Mouse (Mus musculus) layer of hippocampus, adult 18-20 months (tissue): ENCODE results near the gene Slc37a3. TPM values are rescaled to one million over a fixed set of nuclear protein-coding genes. Genes with fewer than 3 reads are reported as not detected.
"Not testable (repeated sequence)": the region's sequence is repeated elsewhere in the genome, so short reads cannot be mapped to it uniquely, and the experiment has no call there.

ENCODE experiments used
- DNase-seq, 2 experiments: peaks; one replicate each; pipeline ENCODE4 v3.0.0; 2022; ENCODE audit warnings: low spot score in 2 of 2
- total RNA-seq, 2 experiments: library from RNA; stranded (reverse); gene quantifications; 2 replicates each; pipeline ENCODE4 v1.2.3; 2021

The Slc37a3 gene
- total RNA-seq, 2 experiments from 2014 or later = 66.2 to 75.6 TPM

- no peak for DNase-seq
These were observed 1.7 kb upstream of the Slc37a3 start for GRCm38 (mm10) chr6:39379224-39379623.

GRCm38 (mm10) chr6:39378161-39378835, 823 bp upstream of the Slc37a3 start:
- not testable (repeated sequence) for DNase-seq

- DNase-seq = no peak
These were observed 700 bp downstream of the Slc37a3 start for GRCm38 (mm10) chr6:39376775-39377174.

GRCm38 (mm10) chr6:39373301-39373955, 4.0 kb downstream of the Slc37a3 start:
- DNase-seq = no peak

GRCm38 (mm10) chr6:39372727-39373126, 4.7 kb downstream of the Slc37a3 start:
- DNase-seq = no peak

- DNase-seq = no peak
These were observed 5.4 kb downstream of the Slc37a3 start for GRCm38 (mm10) chr6:39372042-39372441.

- no peak for DNase-seq
These were observed 7.8 kb downstream of the Slc37a3 start for GRCm38 (mm10) chr6:39369631-39370030.

- DNase-seq = no peak
These were observed 14.8 kb downstream of the Slc37a3 start for GRCm38 (mm10) chr6:39362684-39363083.

- DNase-seq = not testable (repeated sequence)
These were observed 18.3 kb downstream of the Slc37a3 start for GRCm38 (mm10) chr6:39359207-39359606.

GRCm38 (mm10) chr6:39348946-39349345, 28.5 kb downstream of the Slc37a3 start:
- DNase-seq = no peak

- DNase-seq = no peak
These were observed 29.3 kb downstream of the Slc37a3 start for GRCm38 (mm10) chr6:39347880-39348814.

GRCm38 (mm10) chr6:39346991-39347501, 30.4 kb downstream of the Slc37a3 start:
- no peak for DNase-seq

GRCm38 (mm10) chr6:39345430-39345829, 32.0 kb downstream of the Slc37a3 start:
- no peak for DNase-seq

GRCm38 (mm10) chr6:39344020-39344419, 33.5 kb downstream of the Slc37a3 start:
- DNase-seq = peak; percentile 72 to 86

GRCm38 (mm10) chr6:39341798-39342197, 35.7 kb downstream of the Slc37a3 start:
- no peak for DNase-seq

- no peak for DNase-seq
These were observed 39.1 kb downstream of the Slc37a3 start for GRCm38 (mm10) chr6:39338359-39338758.

- DNase-seq = no peak
These were observed 42.6 kb downstream of the Slc37a3 start for GRCm38 (mm10) chr6:39334873-39335272.

GRCm38 (mm10) chr6:39334224-39334623, 43.3 kb downstream of the Slc37a3 start:
- DNase-seq = peak in 1 of 2 experiments; percentile 58

- no peak for DNase-seq
These were observed 45.3 kb downstream of the Slc37a3 start for GRCm38 (mm10) chr6:39331998-39332700.

GRCm38 (mm10) chr6:39330981-39331380, 46.5 kb downstream of the Slc37a3 start:
- no peak for DNase-seq

GRCm38 (mm10) chr6:39320286-39320685, 57.2 kb downstream of the Slc37a3 start:
- no peak for DNase-seq
